Mouse (Mus musculus) spleen, adult 2 months (tissue): ENCODE measurements around the gene Ift57.

Experiments
- CTCF ChIP-seq: fragments of 200-500 bp; IDR thresholded peaks from 2 replicates; pipeline ENCODE4 v1.5.1; 2011; ENCODE audit warnings: mild to moderate bottlenecking, inconsistent platforms; ENCODE audit not compliant: insufficient read depth, insufficient read length, insufficient replicate concordance; ENCODE audit errors: extremely low read depth
- POLR2A ChIP-seq: fragments of 200-500 bp; IDR thresholded peaks from 2 replicates; pipeline ENCODE4 v1.6.1; 2011; ENCODE audit warnings: low read depth, low read length, inconsistent platforms

DNA sequence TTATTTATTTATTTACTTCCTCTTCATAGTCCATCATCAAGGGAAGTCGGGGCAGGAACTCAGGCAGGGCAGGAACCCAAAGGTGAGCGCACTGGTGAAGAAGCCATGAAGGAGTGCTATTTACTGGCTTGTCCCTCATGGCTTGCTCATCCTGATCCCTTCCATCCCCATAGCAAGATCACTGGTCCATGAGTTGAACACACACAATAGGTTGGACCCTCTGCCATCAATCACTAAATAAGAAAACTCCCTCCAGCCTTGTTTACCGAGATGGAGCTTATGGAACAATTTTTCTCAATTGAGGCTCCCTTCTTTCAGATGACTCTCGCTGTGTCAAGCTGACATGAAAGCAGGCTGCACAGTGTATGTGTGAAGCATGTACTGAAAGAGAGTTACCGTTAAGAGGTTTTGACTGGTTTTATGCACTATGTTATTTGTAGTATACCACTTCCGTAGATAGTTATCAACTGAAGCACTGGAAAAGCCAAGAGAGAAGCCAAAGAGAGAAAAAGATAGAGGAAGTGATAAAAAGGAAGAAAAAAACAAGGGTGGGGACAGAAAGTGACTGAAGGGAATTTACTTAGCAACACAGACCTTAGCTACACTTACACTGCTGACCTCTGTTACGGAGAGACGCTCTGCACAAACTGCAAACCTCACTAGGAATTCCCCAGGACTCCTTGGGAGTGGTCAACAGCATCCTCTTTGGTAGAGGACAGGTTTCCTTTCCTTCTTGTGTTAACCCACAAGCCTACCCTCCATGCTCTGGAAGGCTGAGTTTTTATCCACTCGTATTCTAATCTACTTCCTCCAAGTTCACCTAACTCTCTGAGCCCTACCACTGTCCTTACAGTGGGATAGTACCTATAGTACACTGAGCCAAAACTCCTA is 91.8 kb downstream of the Ift57 start:
- no peak; the same call in 1 of the 2 replicates for TF ChIP-seq POLR2A
- TF ChIP-seq CTCF = no peak
